Mouse (Mus musculus) embryonic facial prominence, embryonic 14.5 days (tissue): ENCODE measurements at regions not wholly inside any gene's neighbourhood (a gene's known extent, or its start where the extent isn't known, plus 50 kb on each side); places are given as distances from the start of the nearest gene placed in this dataset.

ENCODE experiments used
- ATAC-seq: fragments of 200-750 bp; cut with Nextera tagmentation; 2 replicates; pipeline ENCODE4 v1.8.0; 2017; ENCODE audit warnings: low read depth, moderate number of reproducible peaks, moderate TSS enrichment
- DNase-seq: peaks from one replicate; pipeline ENCODE4 v3.0.0-alpha.2; 2015; ENCODE audit warnings: low spot score
- H3K27ac ChIP-seq: fragments of 300-500 bp; sonication (generic); replicated peaks from 2 replicates; pipeline ENCODE4 v1.5.1; 2014; ENCODE audit warnings: low read depth, mild to moderate bottlenecking, low read length, moderate library complexity
- H3K27me3 ChIP-seq: fragments of 300-500 bp; sonication (generic); replicated peaks from 2 replicates; pipeline ENCODE4 v1.6.1; 2014; ENCODE audit warnings: low read length; ENCODE audit not compliant: control insufficient read depth, insufficient read depth
- H3K36me3 ChIP-seq: fragments of 300-500 bp; sonication (generic); 2 replicates; pipeline ENCODE4 v1.6.1; 2014; ENCODE audit warnings: low read length, mixed read lengths; ENCODE audit not compliant: control insufficient read depth, insufficient read depth
- H3K4me1 ChIP-seq: fragments of 300-500 bp; sonication (generic); 2 replicates; pipeline ENCODE4 v1.6.1; 2014; ENCODE audit warnings: antibody characterized with exemption, low read length; ENCODE audit not compliant: control insufficient read depth, insufficient read depth
- H3K4me2 ChIP-seq: fragments of 300-500 bp; sonication (generic); 2 replicates; pipeline ENCODE4 v1.6.1; 2014; ENCODE audit warnings: low read depth, mild to moderate bottlenecking, low read length, moderate library complexity, mixed read lengths
- H3K4me3 ChIP-seq: fragments of 300-500 bp; sonication (generic); 2 replicates; pipeline ENCODE4 v1.5.1; 2014; ENCODE audit warnings: low read depth, mild to moderate bottlenecking, low read length
- H3K9ac ChIP-seq: fragments of 300-500 bp; sonication (generic); 2 replicates; pipeline ENCODE4 v1.6.1; 2014; ENCODE audit warnings: low read depth, mild to moderate bottlenecking, low read length, moderate library complexity, mixed read lengths
- H3K9me3 ChIP-seq: fragments of 300-500 bp; sonication (generic); 2 replicates; pipeline ENCODE4 v1.6.1; 2016; ENCODE audit warnings: low read length; ENCODE audit not compliant: control insufficient read depth
- WGBS: fragments of 180-500 bp; shearing (Covaris S2); extraction: QIAGEN DNeasy Blood & Tissue Kit; methylation state at CpG from one replicate; pipeline ENCODE4 v1.1.7; 2014; 5-methylcytosine and 5-hydroxymethylcytosine counted together

- no peaks in the 10 kb centered on the region for H3K4me1 ChIP-seq
- no peaks in the 10 kb centered on the region for H3K36me3 ChIP-seq
- H3K9ac ChIP-seq = no peak overlapping the region
- H3K9me3 ChIP-seq = no peaks in the 10 kb centered on the region
- H3K4me2 ChIP-seq = no peak overlapping the region
- DNase-seq (no peak), ATAC-seq (no peak)
- H3K27ac ChIP-seq = no peak overlapping the region
- no peaks in the 10 kb centered on the region for H3K27me3 ChIP-seq
- no peak overlapping the region for H3K4me3 ChIP-seq
- 85% methylated on average over 4 of the region's 4 CpGs for WGBS
These were observed 107.4 kb upstream of the Neo1 start for GRCm38 (mm10) chr9:59143610-59144009.

- no peaks in the 10 kb centered on the region for H3K27me3 ChIP-seq
- H3K27ac ChIP-seq = peak overlapping the region; percentile 66
- DNase-seq = peak; percentile 86
- H3K4me1 ChIP-seq = peaks cover 16% of the 10 kb centered on the region; the same call in 1 of the 2 replicates
- ATAC-seq = peak; percentile 92
- WGBS = 9% methylated on average over 15 of the region's 15 CpGs
- H3K9me3 ChIP-seq = no peaks in the 10 kb centered on the region
- 0 out of 2 replicates have a peak overlapping the region, but pooled peaks have one; percentile 10 for H3K4me3 ChIP-seq
- H3K9ac ChIP-seq = peak overlapping the region; percentile 17; the same call in 1 of the 2 replicates
- H3K4me2 ChIP-seq = peak overlapping the region; percentile 39
- H3K36me3 ChIP-seq = no peaks in the 10 kb centered on the region
These were observed 98.2 kb upstream of the Neo1 start for GRCm38 (mm10) chr9:59134171-59135041.

- Histone ChIP-seq H3K27ac (no peak overlapping the region), H3K4me2 (no peak overlapping the region), H3K27me3 (no peaks in the 10 kb centered on the region), H3K9ac (no peak overlapping the region), H3K9me3 (no peaks in the 10 kb centered on the region), H3K4me3 (no peak overlapping the region), H3K36me3 (no peaks in the 10 kb centered on the region), H3K4me1 (peaks cover 15% of the 10 kb centered on the region; the same call in 1 of the 2 replicates)
- WGBS = 89% methylated on average over 9 of the region's 9 CpGs
- ATAC-seq (no peak), DNase-seq (no peak)
These were observed 93.6 kb upstream of the Neo1 start for GRCm38 (mm10) chr9:59129699-59130340.

GRCm38 (mm10) chr9:59129252-59129651, 93.0 kb upstream of the Neo1 start:
- no peak overlapping the region for H3K4me3 ChIP-seq
- no peaks in the 10 kb centered on the region for H3K9me3 ChIP-seq
- 93% methylated on average over 1 of the region's 1 CpGs for WGBS
- H3K9ac ChIP-seq = no peak overlapping the region
- no peaks in the 10 kb centered on the region for H3K36me3 ChIP-seq
- no peak overlapping the region for H3K27ac ChIP-seq
- ATAC-seq = no peak
- no peak for DNase-seq
- H3K4me1 ChIP-seq = peaks cover 11% of the 10 kb centered on the region; the same call in 1 of the 2 replicates
- no peaks in the 10 kb centered on the region for H3K27me3 ChIP-seq
- no peak overlapping the region for H3K4me2 ChIP-seq

GRCm38 (mm10) chr9:59128023-59128422, 91.8 kb upstream of the Neo1 start:
- DNase-seq = no peak
- Histone ChIP-seq H3K4me3 (no peak overlapping the region), H3K27ac (no peak overlapping the region), H3K9me3 (no peaks in the 10 kb centered on the region), H3K27me3 (no peaks in the 10 kb centered on the region), H3K4me2 (no peak overlapping the region), H3K36me3 (no peaks in the 10 kb centered on the region), H3K4me1 (no peaks in the 10 kb centered on the region), H3K9ac (no peak overlapping the region)
- no peak for ATAC-seq
- 69% methylated on average over 2 of the region's 2 CpGs for WGBS

- WGBS = 75% methylated on average over 6 of the region's 6 CpGs
These were observed 89.6 kb upstream of the Neo1 start for GRCm38 (mm10) chr9:59125886-59126285.

DNA sequence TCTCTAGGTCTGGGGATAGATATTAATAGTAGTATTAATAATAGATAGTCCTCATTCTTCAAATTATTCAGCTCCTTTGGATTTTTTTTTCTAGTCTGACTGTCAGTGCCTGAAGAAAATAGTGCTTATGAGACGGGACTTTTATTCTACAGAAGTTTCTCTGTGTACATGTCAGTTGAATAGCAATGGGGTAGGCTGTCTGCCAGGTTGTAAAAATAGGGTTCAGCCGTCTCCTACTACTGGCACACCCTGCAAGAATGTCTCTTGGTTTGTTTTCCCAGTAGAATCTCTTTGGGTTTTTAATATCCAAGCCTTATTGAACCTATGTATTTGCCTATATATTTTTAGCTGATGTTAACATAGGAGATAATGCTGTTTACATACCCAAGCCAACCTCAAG, 80.3 kb upstream of the Neo1 start:
- H3K27ac ChIP-seq = no peak overlapping the region
- H3K4me2 ChIP-seq = no peak overlapping the region
- H3K9ac ChIP-seq = no peak overlapping the region
- no peaks in the 10 kb centered on the region for H3K27me3 ChIP-seq
- H3K4me3 ChIP-seq = no peak overlapping the region
- no peak for ATAC-seq
- peak; percentile 42 for DNase-seq
- no peaks in the 10 kb centered on the region for H3K9me3 ChIP-seq
- 42% methylated on average over 2 of the region's 2 CpGs for WGBS
- H3K4me1 ChIP-seq = peaks cover 5% of the 10 kb centered on the region; the same call in 1 of the 2 replicates
- no peaks in the 10 kb centered on the region for H3K36me3 ChIP-seq

More at GRCm38 (mm10) chr9:59125886-59126285, 89.6 kb upstream of the Neo1 start:
- Histone ChIP-seq H3K4me3 (no peak overlapping the region), H3K27ac (no peak overlapping the region), H3K27me3 (no peaks in the 10 kb centered on the region), H3K9me3 (no peaks in the 10 kb centered on the region), H3K36me3 (no peaks in the 10 kb centered on the region), H3K4me1 (no peaks in the 10 kb centered on the region), H3K9ac (no peak overlapping the region), H3K4me2 (no peak overlapping the region)
- ATAC-seq (no peak), DNase-seq (no peak)

DNA sequence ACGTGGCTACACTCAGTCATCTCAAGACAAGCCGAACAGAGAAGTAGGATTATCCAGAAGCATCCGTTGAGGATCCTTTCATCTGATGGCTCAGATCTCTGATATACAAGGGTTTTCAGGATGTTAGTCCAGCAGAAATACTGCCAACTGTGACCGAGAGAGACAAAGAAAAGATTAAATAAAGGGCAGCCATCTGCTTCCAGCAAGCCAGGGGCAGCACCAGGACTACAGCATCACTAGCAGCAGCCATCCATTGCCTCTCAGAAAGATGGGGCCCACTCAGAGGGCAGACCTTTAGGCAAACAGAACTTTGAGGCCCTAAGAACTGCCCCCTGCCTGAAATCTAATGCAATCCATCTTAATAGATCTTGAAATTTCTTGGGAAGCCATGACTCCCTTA, 77.6 kb upstream of the Neo1 start:
- H3K36me3 ChIP-seq = no peaks in the 10 kb centered on the region
- peaks cover 5% of the 10 kb centered on the region; the same call in 1 of the 2 replicates for H3K4me1 ChIP-seq
- H3K9ac ChIP-seq = no peak overlapping the region
- no peak for DNase-seq
- no peaks in the 10 kb centered on the region for H3K9me3 ChIP-seq
- no peak overlapping the region for H3K4me3 ChIP-seq
- no peak overlapping the region for H3K4me2 ChIP-seq
- H3K27ac ChIP-seq = no peak overlapping the region
- 53% methylated on average over 4 of the region's 4 CpGs for WGBS
- H3K27me3 ChIP-seq = no peaks in the 10 kb centered on the region
- no peak for ATAC-seq
